Mouse (Mus musculus) olfactory bulb, adult 2 months (tissue): Measurements from ENCODE around the gene Aqp6. TPM values are rescaled to one million over a fixed set of nuclear protein-coding genes. Genes with fewer than 3 reads are reported as not detected.

Experiments
- H3K27ac ChIP-seq: fragments of 200-500 bp; 2 replicates; pipeline ENCODE4 v1.5.1; 2012; ENCODE audit warnings: low read depth, low read length; ENCODE audit not compliant: insufficient read depth
- H3K4me1 ChIP-seq: fragments of 200-500 bp; 2 replicates; pipeline ENCODE4 v1.6.1; 2012; ENCODE audit warnings: low read length; ENCODE audit not compliant: control insufficient read depth, insufficient read depth
- H3K4me3 ChIP-seq: fragments of 200-500 bp; 2 replicates; pipeline ENCODE4 v1.5.1; 2012; ENCODE audit warnings: mild to moderate bottlenecking, low read depth, low read length, moderate library complexity; ENCODE audit not compliant: insufficient read depth
- CTCF ChIP-seq: fragments of 200-500 bp; IDR thresholded peaks from 2 replicates; pipeline ENCODE4 v1.5.1; 2012; ENCODE audit warnings: low read depth, mild to moderate bottlenecking, low read length, moderate library complexity; ENCODE audit not compliant: insufficient read depth
- POLR2A ChIP-seq: fragments of 200-500 bp; IDR thresholded peaks from 2 replicates; pipeline ENCODE4 v1.6.1; 2012; ENCODE audit warnings: mild to moderate bottlenecking, low read depth, low read length, moderate library complexity; ENCODE audit not compliant: insufficient read depth
- WGBS: fragments of 180-500 bp; shearing (Covaris S2); methylation state at CpG from one replicate; pipeline ENCODE4 v1.1.7; 2018; 5-methylcytosine and 5-hydroxymethylcytosine counted together
- polyA plus RNA-seq: library from polyadenylated mRNA; stranded (reverse); fragments of >200 nt; gene quantifications from 2 replicates; pipeline ENCODE4 v1.2.4, GENCODE M21; 2012; ENCODE audit warnings: low replicate concordance; ENCODE audit not compliant: missing spikeins, insufficient read depth, insufficient read length

The Aqp6 gene
- polyA plus RNA-seq, 1 experiment = not detected

DNA sequence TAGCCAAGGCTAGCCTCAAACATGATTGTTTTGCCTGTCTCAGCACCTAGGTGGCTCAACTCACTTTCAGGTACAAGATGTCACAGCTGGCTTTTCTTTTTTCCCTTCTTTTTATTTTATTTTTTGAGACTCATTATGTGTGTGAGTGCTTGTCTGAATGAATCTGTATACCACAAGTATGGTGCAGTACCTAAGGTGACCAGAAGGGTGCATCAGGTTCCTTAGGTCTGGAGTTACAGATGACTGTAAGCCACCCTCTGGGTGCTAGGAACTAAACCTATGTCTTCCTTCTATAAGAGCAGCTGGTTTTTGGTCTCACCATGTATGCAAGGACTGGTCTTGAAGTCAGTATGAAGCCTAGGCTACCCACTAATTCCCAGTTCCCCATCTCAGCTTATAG lies 30.4 kb downstream of the Aqp6 start:
- Histone ChIP-seq H3K27ac (no peak overlapping the region), H3K4me3 (no peak overlapping the region), H3K4me1 (no peaks in the 10 kb centered on the region)
- no peak for TF ChIP-seq POLR2A
- no peak for TF ChIP-seq CTCF

DNA sequence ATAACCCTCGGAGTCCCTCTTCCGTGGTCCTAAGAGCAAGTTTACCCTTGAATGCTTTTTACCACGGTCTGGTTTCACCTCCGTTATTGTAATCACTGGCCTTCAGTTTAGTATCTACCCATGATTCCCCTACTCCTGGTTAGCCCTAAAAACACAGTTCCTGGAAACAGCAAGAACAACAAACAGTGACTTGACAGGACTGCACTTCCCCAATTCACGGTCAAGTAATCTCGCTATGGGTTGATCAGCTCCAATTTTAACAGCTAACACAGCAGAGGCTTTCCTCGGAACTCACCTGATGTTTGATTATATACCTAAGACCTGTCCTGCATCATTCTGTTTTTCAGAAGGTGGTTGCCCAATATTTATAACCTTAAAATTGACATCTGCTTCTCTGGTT lies 33.5 kb downstream of the Aqp6 start:
- Histone ChIP-seq H3K4me3 (no peak overlapping the region), H3K4me1 (peaks cover 2% of the 10 kb centered on the region; the same call in 1 of the 2 replicates), H3K27ac (no peak overlapping the region)
- 90% methylated on average over 7 of the region's 7 CpGs for WGBS
- TF ChIP-seq CTCF (no peak), POLR2A (no peak)

DNA sequence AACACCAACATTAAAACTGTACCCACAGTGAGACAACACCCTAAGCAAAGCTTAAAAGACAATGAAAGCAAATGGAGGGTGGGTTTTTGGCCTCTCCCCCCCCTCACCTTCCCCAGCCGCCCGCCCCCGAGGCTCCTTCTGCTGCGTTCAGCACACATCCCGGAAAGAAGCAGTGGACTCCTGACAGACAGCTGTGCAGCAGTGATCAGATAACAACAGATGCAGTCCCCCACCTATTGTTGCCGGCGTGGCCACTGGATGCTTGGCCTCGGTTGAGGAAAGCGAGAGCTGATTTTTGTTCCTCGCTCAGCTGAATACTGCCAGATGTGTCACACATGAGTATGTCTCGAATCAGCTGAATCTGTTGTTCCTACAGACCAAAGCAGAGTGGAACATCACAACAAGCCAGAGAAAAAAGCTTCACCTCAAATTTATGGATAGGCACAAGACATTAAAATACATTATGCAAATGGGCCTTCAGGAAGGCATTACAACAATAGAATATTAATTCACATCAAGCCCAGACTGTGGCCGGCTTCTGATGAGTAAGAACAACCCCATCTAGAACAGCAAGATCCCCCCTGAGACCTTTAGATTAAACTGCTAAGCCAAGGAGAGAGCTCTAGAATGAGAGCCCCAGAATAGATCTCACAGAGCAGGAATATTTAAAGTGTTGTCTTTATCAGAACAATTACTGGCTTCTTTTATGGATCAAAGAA lies 36.4 kb downstream of the Aqp6 start:
- TF ChIP-seq CTCF = no peak
- no peak for TF ChIP-seq POLR2A
- H3K4me3 ChIP-seq = no peak overlapping the region
- no peak overlapping the region for H3K27ac ChIP-seq
- peaks cover 2% of the 10 kb centered on the region; the same call in 1 of the 2 replicates for H3K4me1 ChIP-seq
- 64% methylated on average over 12 of the region's 12 CpGs for WGBS

DNA sequence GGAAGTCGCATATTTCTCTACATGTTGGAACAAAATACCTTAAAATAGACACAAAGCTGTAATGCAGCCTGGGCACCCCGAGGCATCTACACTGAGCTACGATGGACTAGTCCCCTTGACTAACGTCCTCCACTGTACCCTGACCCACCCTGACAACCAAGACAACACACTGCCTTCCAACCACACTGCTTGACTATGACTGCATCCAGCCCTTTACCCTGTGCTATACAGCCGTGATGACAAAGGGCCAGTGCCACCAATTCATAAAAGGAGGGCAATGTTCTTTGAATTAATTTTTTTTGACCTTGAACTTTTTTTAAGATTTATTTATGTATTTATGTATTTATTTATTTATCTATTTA lies 36.9 kb downstream of the Aqp6 start:
- TF ChIP-seq POLR2A (no peak), CTCF (no peak)
- WGBS = 63% methylated on average over 5 of the region's 5 CpGs
- no peak overlapping the region for H3K27ac ChIP-seq
- no peak overlapping the region for H3K4me3 ChIP-seq
- H3K4me1 ChIP-seq = peaks cover 2% of the 10 kb centered on the region; the same call in 1 of the 2 replicates

DNA sequence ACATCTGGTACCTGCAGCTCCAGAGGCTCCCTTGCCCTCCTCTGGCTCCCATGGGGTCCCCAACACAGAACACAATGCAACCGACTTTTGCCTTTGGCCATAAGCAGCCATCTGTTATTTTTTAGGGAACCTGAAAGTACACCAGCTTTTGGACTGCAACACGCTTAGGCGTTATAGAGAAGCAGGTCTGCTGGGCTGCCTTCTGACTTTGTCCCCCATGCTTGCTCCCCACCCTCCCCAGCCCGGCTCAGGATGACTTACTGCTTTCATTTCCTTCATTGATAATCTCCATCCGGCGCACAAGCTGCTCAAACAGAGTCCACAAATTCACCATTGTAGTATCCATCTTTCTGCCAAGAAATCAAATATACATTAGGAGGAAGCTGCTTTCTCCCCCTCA lies 41.4 kb downstream of the Aqp6 start:
- H3K4me1 ChIP-seq = peaks cover 9% of the 10 kb centered on the region
- H3K27ac ChIP-seq = no peak overlapping the region
- no peak overlapping the region for H3K4me3 ChIP-seq
- 89% methylated on average over 6 of the region's 6 CpGs for WGBS
- TF ChIP-seq CTCF = no peak

DNA sequence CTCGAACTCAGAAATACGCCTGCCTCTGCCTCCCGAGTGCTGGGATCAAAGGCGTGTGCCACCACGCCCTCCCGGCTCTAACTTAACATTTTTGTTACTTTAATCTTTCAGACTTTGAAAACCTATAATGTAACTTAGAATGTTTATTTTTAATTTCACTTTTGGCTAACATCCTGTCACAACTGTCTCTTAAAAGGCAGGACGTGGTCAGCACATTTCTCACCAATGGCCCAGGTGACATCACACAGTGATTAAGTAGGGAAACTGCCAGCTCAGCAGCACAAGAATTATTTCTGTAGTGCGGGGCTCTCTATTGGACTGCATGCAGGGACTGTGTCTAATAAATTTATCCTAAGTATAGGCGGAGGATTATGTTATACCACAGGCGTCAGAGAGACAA lies 42.6 kb downstream of the Aqp6 start:
- H3K4me1 ChIP-seq = peaks cover 9% of the 10 kb centered on the region
- H3K4me3 ChIP-seq = no peak overlapping the region
- TF ChIP-seq POLR2A = no peak
- no peak for TF ChIP-seq CTCF
- no peak overlapping the region for H3K27ac ChIP-seq
- 84% methylated on average over 10 of the region's 10 CpGs for whole genome bisulfite sequencing

DNA sequence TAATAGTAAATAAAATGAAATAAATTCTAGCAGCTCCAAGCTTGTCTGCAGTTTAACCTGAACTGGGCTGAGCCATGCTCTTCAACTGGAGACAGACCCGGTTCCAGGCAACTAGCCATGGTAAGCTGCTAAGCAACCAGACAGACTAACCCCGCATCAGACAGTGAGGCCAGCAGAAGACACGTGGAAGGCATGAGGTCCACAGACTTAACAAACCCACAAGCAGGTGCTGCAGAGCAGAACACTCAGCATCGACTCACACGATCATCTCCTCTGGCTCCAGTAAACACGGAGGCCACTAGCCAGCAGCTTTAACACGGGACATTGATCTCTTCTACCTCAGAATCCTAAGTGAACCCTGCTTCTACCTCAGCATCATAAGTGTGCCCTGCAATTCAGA lies 43.6 kb downstream of the Aqp6 start:
- Histone ChIP-seq H3K4me3 (no peak overlapping the region), H3K4me1 (peaks cover 9% of the 10 kb centered on the region), H3K27ac (no peak overlapping the region)
- WGBS = 32% methylated on average over 7 of the region's 7 CpGs
- no peak for TF ChIP-seq CTCF
- TF ChIP-seq POLR2A = no peak

DNA sequence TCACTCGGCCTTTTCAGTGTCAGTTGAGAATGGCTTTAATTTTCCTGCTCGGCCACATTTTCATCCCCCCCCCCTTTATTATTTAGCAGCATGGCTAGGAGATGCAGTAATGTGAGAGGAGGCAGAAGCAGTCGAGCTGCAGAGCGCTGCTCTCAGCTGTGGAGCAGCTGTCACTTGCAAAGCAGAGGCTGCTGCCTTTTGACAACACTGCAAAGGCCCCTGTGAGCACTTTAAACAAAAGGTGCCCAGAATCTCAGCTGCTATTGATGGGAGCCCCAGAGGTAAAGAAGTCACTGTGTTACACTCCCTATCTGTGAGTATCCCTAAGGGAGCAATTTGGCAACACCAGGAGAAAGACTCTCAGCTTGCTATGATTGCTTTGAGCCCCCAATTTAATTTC lies 47.1 kb downstream of the Aqp6 start:
- H3K4me1 ChIP-seq = peaks cover 12% of the 10 kb centered on the region

DNA sequence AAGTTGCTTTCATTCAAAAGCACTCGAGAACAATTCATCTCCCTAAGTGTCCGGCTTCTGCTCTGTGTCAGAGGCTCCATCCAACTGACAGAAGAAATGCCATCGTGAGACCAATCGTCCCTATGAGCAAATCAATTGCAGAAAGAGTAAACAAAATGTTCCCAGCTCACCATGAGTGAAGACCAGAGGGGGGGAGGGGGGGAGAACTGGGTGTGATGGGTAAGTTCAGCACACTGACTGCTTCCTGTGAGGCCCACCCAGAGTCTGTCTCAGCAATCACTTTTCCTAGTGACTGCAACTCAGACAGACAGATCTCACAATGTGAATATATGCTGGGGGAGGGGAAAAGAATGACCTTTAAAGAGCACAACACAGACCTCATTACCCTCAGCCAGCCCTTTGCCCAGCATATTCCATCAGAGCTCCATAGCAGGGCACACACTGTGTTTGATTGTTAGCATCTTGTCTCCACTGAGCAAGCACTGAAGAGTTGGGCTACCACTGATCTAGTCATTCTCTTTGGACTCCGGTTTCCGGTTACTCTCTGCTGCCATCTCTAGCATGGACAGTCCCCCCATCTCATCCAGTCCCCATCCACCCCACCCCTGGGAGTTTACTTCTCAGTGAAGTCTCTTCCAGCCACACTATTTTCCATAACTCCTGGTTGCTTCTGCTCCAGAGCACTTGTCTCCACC lies 48.0 kb downstream of the Aqp6 start:
- Histone ChIP-seq H3K4me1 (peaks cover 20% of the 10 kb centered on the region), H3K4me3 (no peak overlapping the region), H3K27ac (no peak overlapping the region)
- WGBS = 49% methylated on average over 6 of the region's 6 CpGs
- TF ChIP-seq POLR2A (no peak), CTCF (no peak)

More for the DNA sequence above, 47.1 kb downstream of the Aqp6 start:
- TF ChIP-seq POLR2A (no peak), CTCF (no peak)
- Histone ChIP-seq H3K27ac (no peak overlapping the region), H3K4me3 (no peak overlapping the region)
- WGBS = 45% methylated on average over 4 of the region's 4 CpGs
